ENCODE assay signal across 22 mouse cellular contexts in genomic region chr5:63607447-63607846, GRCm38 (mm10). TPM values are rescaled to one million over a fixed set of nuclear protein-coding genes. Genes with fewer than 3 reads are reported as not detected.
DNase-seq lines count a peak whose midpoint lies in the region; ATAC-seq and TF ChIP-seq lines count a peak whose summit lies in the region.
"Had no signal": no experiment of that assay in that cellular context is flagged by ENCODE, and none has a peak within 500 bp of the region (broad histone marks: within the 10 kb centered on the region; RNA-seq: fewer than 3 reads in every experiment).

No protein-coding gene starts in this region.

- ATAC-seq in forebrain, postnatal 0 days = no peak
- ATAC-seq: hindbrain, postnatal 0 days; liver, embryonic 12.5 days had no signal

- H3K27me3 ChIP-seq in forebrain, postnatal 0 days (ENCODE audit: insufficient read depth, low read length) = no peaks in the 10 kb centered on the region
- H3K27me3 ChIP-seq in forebrain, embryonic 10.5 days (ENCODE audit: poor library complexity, severe bottlenecking) = no peaks in the 10 kb centered on the region
- H3K27me3 ChIP-seq: CH12.LX; embryonic facial prominence, embryonic 13.5 days; liver, embryonic 12.5 days; midbrain, embryonic 12.5 days had no signal

- H3K4me1 ChIP-seq in forebrain, postnatal 0 days (ENCODE audit: insufficient read depth) = no peaks in the 10 kb centered on the region
- H3K4me1 ChIP-seq in forebrain, embryonic 10.5 days = no peaks in the 10 kb centered on the region
- H3K4me1 ChIP-seq: embryonic facial prominence, embryonic 13.5 days; limb, embryonic 10.5 days; liver, embryonic 12.5 days; midbrain, embryonic 12.5 days had no signal

- DNase-seq in right cerebral cortex, adult 18-20 months = peak; percentile 73
- DNase-seq in right cerebral cortex, postnatal 4 days = no peak
- peak; percentile 0 for DNase-seq in fibroblast of lung, adult 2 months (ENCODE audit: low read depth)
- DNase-seq in left cerebral cortex, postnatal 36 days (ENCODE audit: low spot score in 2 of 2) = peak; percentile 39 to 46
- DNase-seq in kidney, postnatal 36 days = no peak
- no peak for DNase-seq in forebrain, postnatal 0 days
- no peak for DNase-seq in forebrain, embryonic 10.5 days (ENCODE audit: extremely low spot score, low spot score)
- DNase-seq: adrenal gland, postnatal 10 days; cerebellum, adult 2 months; heart, adult 11 months; kidney, adult 11 months; spleen, adult 18-20 months had no signal

- TF ChIP-seq CTCF in forebrain, postnatal 0 days (IDR thresholded peaks at IDR 0.05; ENCODE audit: low read depth) = no peak

- intact Hi-C loops in left cerebral cortex, postnatal 36 days (cut with DNase I) = no loop called here

- H3K27ac ChIP-seq in forebrain, postnatal 0 days (ENCODE audit: low read depth, low read length) = no peak overlapping the region
- no peak overlapping the region for H3K27ac ChIP-seq in forebrain, embryonic 10.5 days
- H3K27ac ChIP-seq: embryonic facial prominence, embryonic 13.5 days; hindbrain, postnatal 0 days; kidney, postnatal 0 days; limb, embryonic 10.5 days; liver, embryonic 12.5 days; midbrain, embryonic 12.5 days had no signal

- no peaks in the 10 kb centered on the region for H3K36me3 ChIP-seq in forebrain, postnatal 0 days (ENCODE audit: insufficient read depth)
- H3K36me3 ChIP-seq in forebrain, embryonic 10.5 days (replicated peaks) = no peaks in the 10 kb centered on the region
- H3K36me3 ChIP-seq: embryonic facial prominence, embryonic 13.5 days; limb, embryonic 10.5 days; liver, embryonic 12.5 days; midbrain, embryonic 12.5 days had no signal

- H3K4me3 ChIP-seq in forebrain, postnatal 0 days (ENCODE audit: low read depth, low read length) = no peak overlapping the region
- no peak overlapping the region for H3K4me3 ChIP-seq in forebrain, embryonic 10.5 days
- H3K4me3 ChIP-seq: embryonic facial prominence, embryonic 13.5 days; limb, embryonic 10.5 days; liver, embryonic 12.5 days; midbrain, embryonic 12.5 days had no signal

- H3K9ac ChIP-seq in forebrain, postnatal 0 days = no peak overlapping the region
- H3K9ac ChIP-seq: embryonic facial prominence, embryonic 13.5 days; liver, embryonic 12.5 days; lung, embryonic 14.5 days; midbrain, embryonic 12.5 days had no signal

- no peaks in the 10 kb centered on the region for H3K9me3 ChIP-seq in forebrain, postnatal 0 days (ENCODE audit: low read length)
- H3K9me3 ChIP-seq in forebrain, embryonic 10.5 days = no peaks in the 10 kb centered on the region
- H3K9me3 ChIP-seq: embryonic facial prominence, embryonic 13.5 days; limb, embryonic 10.5 days; liver, embryonic 12.5 days; midbrain, embryonic 12.5 days had no signal

- WGBS in forebrain, postnatal 0 days = 85% methylated on average over 2 of the region's 2 CpGs
- 92% methylated on average over 2 of the region's 2 CpGs for WGBS in forebrain, embryonic 10.5 days

- H3K4me2 ChIP-seq in forebrain, postnatal 0 days (ENCODE audit: low read depth) = no peak overlapping the region
- H3K4me2 ChIP-seq: embryonic facial prominence, embryonic 13.5 days; liver, embryonic 12.5 days; lung, embryonic 14.5 days; midbrain, embryonic 12.5 days had no signal

RNA-seq across cellular contexts. Expression of gene Nwd2, which starts 41.5 kb away (rescaled TPM):
- total RNA-seq in left cerebral cortex, postnatal 36 days (2021) = 10 to 100 TPM; 41.7 to 46.0 TPM
- 33.4 and 44.9 TPM in 2 replicates for total RNA-seq in forebrain, postnatal 0 days (2014; rRNA removed)
- polyA plus RNA-seq in forebrain, postnatal 0 days (2015; fragmentation: Nextera tagmentation; extraction: Ambion mirVana) = 13.2 and 16.5 TPM in 2 replicates
- 0.09 TPM in 1 of 2 replicates, not detected in the other for polyA plus RNA-seq in forebrain, embryonic 10.5 days (2016; fragmentation: Nextera tagmentation; extraction: Ambion mirVana)
- total RNA-seq: CH12.LX; gastrocnemius, adult 18-20 months; hematopoietic stem cell, adult 5-6 weeks had no signal
- polyA plus RNA-seq: limb, embryonic 10.5 days; liver, embryonic 12.5 days had no signal

Comparison
In these comparisons a context has a peak if more than half of its experiments do, and no peak if none do; other contexts are left out.
1. DNase-seq: peak in right cerebral cortex, adult 18-20 months (single experiment), fibroblast of lung, adult 2 months (single experiment) and left cerebral cortex, postnatal 36 days (2 of 2); none in right cerebral cortex, postnatal 4 days (single experiment), kidney, postnatal 36 days (0 of 2), forebrain, postnatal 0 days (single experiment) and forebrain, embryonic 10.5 days (single experiment).